Mouse (Mus musculus) thymus, postnatal 25 days (tissue): ENCODE results near the gene Vma21-ps.
"Not testable (repeated sequence)": the region's sequence is repeated elsewhere in the genome, so short reads cannot be mapped to it uniquely, and the experiment has no call there.

ENCODE experiments used
- DNase-seq: peaks from one replicate; pipeline ENCODE4 v3.0.0; 2022

The Vma21-ps gene

GRCm38 (mm10) chr4:52497144-52497543 is at the start of gene Vma21-ps:
Vma21-ps (minus strand) TSS chr4:52497244.
- DNase-seq, result not testable (repeated sequence)

GRCm38 (mm10) chr4:52543001-52543400 is 46.0 kb upstream of the Vma21-ps start:
- no peak for DNase-seq

GRCm38 (mm10) chr4:52530636-52531035 is 33.6 kb upstream of the Vma21-ps start:
- no peak for DNase-seq

- DNase-seq, result no peak
These were observed 29.4 kb upstream of the Vma21-ps start for GRCm38 (mm10) chr4:52526464-52526863.

- no peak for DNase-seq
These were observed 22.3 kb upstream of the Vma21-ps start for GRCm38 (mm10) chr4:52519301-52519700.

GRCm38 (mm10) chr4:52517580-52517979 is 20.5 kb upstream of the Vma21-ps start:
- no peak for DNase-seq

GRCm38 (mm10) chr4:52487486-52487885 is 9.6 kb downstream of the Vma21-ps start:
- no peak for DNase-seq

- DNase-seq, result no peak
These were observed 23.6 kb downstream of the Vma21-ps start for GRCm38 (mm10) chr4:52473431-52473830.

GRCm38 (mm10) chr4:52461321-52461720 is 35.7 kb downstream of the Vma21-ps start:
- DNase-seq, result no peak

- DNase-seq, result peak; percentile 9
These were observed 37.3 kb downstream of the Vma21-ps start for GRCm38 (mm10) chr4:52459726-52460125.
